ENCODE assay signal across 9 mouse cellular contexts in the genomic region with DNA sequence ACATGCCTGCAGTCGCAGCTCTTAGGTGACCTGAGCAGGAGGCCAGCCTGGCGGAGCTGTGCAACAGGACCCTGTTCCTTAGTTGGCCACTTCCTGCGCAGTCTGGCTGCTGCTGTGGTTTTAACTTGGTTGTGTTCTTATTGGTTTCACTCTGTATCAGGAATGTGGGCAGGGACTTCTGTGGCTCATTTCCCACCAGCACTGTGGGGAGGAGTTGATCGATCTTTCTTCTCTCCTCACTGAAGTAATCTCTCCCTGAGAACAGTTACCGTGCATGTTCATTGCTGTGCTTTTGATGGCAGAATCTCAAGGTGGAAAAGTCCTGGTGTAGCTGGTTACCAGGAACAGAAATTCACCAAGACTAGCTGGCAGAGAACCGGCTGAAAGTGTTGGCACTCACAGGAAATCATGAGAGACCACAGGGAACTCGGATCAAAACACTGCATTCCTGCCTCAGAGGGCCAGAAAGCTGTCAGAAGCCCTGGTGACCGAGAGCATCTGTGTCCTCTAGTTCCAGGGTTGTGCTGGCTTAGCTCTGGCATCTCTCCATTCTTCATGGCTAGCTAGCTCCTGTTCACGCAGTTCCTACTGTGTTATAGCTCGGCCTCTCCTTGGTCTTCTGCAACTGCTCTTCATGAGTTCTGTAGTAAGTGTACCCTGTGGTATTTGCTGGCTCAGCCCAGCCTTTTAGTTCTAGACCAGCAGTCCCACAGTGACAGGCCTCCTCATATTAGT.
DNase-seq lines count a peak whose midpoint lies in the region; ATAC-seq and TF ChIP-seq lines count a peak whose summit lies in the region.
"Had no signal": no experiment of that assay in that cellular context is flagged by ENCODE, and none has a peak within 500 bp of the region (broad histone marks: within the 10 kb centered on the region; RNA-seq: fewer than 3 reads in every experiment).

No protein-coding gene starts in this region.

- no peak for DNase-seq in hindbrain, embryonic 14.5 days (ENCODE audit: low spot score)
- no peak for DNase-seq in hindbrain, embryonic 10.5 days (ENCODE audit: low spot score)
- DNase-seq in R1 (ENCODE audit: low read depth, low spot score), result peak; percentile 38
- peak; percentile 60 for DNase-seq in heart, postnatal 4 days
- peak; percentile 42 for DNase-seq in ovary, postnatal 36 days (ENCODE audit: low spot score)
- DNase-seq in layer of hippocampus, adult 9-10 months (ENCODE audit: low spot score), result no peak

- TF ChIP-seq CTCF in cortical plate, adult 2 months (IDR thresholded peaks at IDR 0.05; ENCODE audit: extremely low read depth, insufficient read depth, low read length), result no peak

- 0 out of 2 replicates have a peak, but pooled peaks cover 3% of the 10 kb centered on the region for H3K4me1 ChIP-seq in hindbrain, embryonic 14.5 days (replicated peaks; ENCODE audit: control insufficient read depth, insufficient read depth, low read length)
- H3K4me1 ChIP-seq in hindbrain, embryonic 10.5 days (replicated peaks), result no peaks in the 10 kb centered on the region
- peaks cover 15% of the 10 kb centered on the region; the same call in 1 of the 2 replicates for H3K4me1 ChIP-seq in cortical plate, adult 2 months (ENCODE audit: control insufficient read depth, insufficient read depth, low read length)
- peaks cover 17% of the 10 kb centered on the region; the same call in 1 of the 2 replicates for H3K4me1 ChIP-seq in limb, embryonic 15.5 days

- ATAC-seq in hindbrain, embryonic 14.5 days (ENCODE audit: low FRiP score), result peak; percentile 52; the same call in 1 of the 2 replicates
- peak; percentile 45; the same call in 1 of the 2 replicates for ATAC-seq in limb, embryonic 15.5 days (ENCODE audit: insufficient number of reproducible peaks, low FRiP score, low TSS enrichment, low read depth)

- H3K27ac ChIP-seq in hindbrain, embryonic 14.5 days, result no peak overlapping the region
- H3K27ac ChIP-seq in hindbrain, embryonic 10.5 days, result no peak overlapping the region
- peak overlapping the region; percentile 18; the same call in 1 of the 2 replicates for H3K27ac ChIP-seq in cortical plate, adult 2 months (ENCODE audit: insufficient read depth, low read length)
- peak overlapping the region; percentile 76 for H3K27ac ChIP-seq in limb, embryonic 15.5 days
- H3K27ac ChIP-seq: liver, embryonic 15.5 days had no signal

- H3K36me3 ChIP-seq in hindbrain, embryonic 14.5 days (replicated peaks; ENCODE audit: control insufficient read depth, insufficient read depth), result no peaks in the 10 kb centered on the region
- H3K36me3 ChIP-seq in hindbrain, embryonic 10.5 days, result no peaks in the 10 kb centered on the region
- H3K36me3 ChIP-seq in limb, embryonic 15.5 days, result no peaks in the 10 kb centered on the region
- H3K36me3 ChIP-seq: liver, embryonic 15.5 days had no signal

- no peaks in the 10 kb centered on the region for H3K9me3 ChIP-seq in hindbrain, embryonic 14.5 days (ENCODE audit: control insufficient read depth, low read length)
- H3K9me3 ChIP-seq in hindbrain, embryonic 10.5 days, result no peaks in the 10 kb centered on the region
- no peaks in the 10 kb centered on the region for H3K9me3 ChIP-seq in limb, embryonic 15.5 days
- H3K9me3 ChIP-seq: liver, embryonic 15.5 days had no signal

- 77% methylated on average over 10 of the region's 10 CpGs for WGBS in hindbrain, embryonic 14.5 days
- WGBS in hindbrain, embryonic 10.5 days, result 80% methylated on average over 10 of the region's 10 CpGs
- WGBS in limb, embryonic 15.5 days, result 28% methylated on average over 10 of the region's 10 CpGs

- no peak for TF ChIP-seq POLR2A in cortical plate, adult 2 months (IDR thresholded peaks at IDR 0.05; ENCODE audit: extremely low read depth, insufficient read depth, low read length)

- H3K4me3 ChIP-seq in hindbrain, embryonic 14.5 days (replicated peaks; ENCODE audit: low read length), result no peak overlapping the region
- no peak overlapping the region for H3K4me3 ChIP-seq in hindbrain, embryonic 10.5 days
- no peak overlapping the region for H3K4me3 ChIP-seq in cortical plate, adult 2 months (ENCODE audit: insufficient read depth, low read length)
- H3K4me3 ChIP-seq in limb, embryonic 15.5 days, result 0 out of 2 replicates have a peak overlapping the region, but pooled peaks have one; percentile 3
- H3K4me3 ChIP-seq: liver, embryonic 15.5 days had no signal

- H3K27me3 ChIP-seq in hindbrain, embryonic 14.5 days (ENCODE audit: control insufficient read depth, insufficient read depth, low read length), result no peaks in the 10 kb centered on the region
- no peaks in the 10 kb centered on the region for H3K27me3 ChIP-seq in hindbrain, embryonic 10.5 days (ENCODE audit: insufficient read depth, poor library complexity, severe bottlenecking)
- no peaks in the 10 kb centered on the region for H3K27me3 ChIP-seq in limb, embryonic 15.5 days
- H3K27me3 ChIP-seq: liver, embryonic 15.5 days had no signal

- no peak overlapping the region for H3K4me2 ChIP-seq in hindbrain, embryonic 14.5 days (replicated peaks)
- peak overlapping the region; percentile 25 for H3K4me2 ChIP-seq in limb, embryonic 15.5 days
- H3K4me2 ChIP-seq: liver, embryonic 15.5 days had no signal

- H3K9ac ChIP-seq in hindbrain, embryonic 14.5 days, result no peak overlapping the region
- H3K9ac ChIP-seq in limb, embryonic 15.5 days, result no peak overlapping the region
- H3K9ac ChIP-seq: liver, embryonic 15.5 days had no signal

Comparison
In these comparisons a context has a peak if more than half of its experiments do, and no peak if none do; other contexts are left out.
1. DNase-seq: peak in R1 (single experiment), heart, postnatal 4 days (single experiment) and ovary, postnatal 36 days (single experiment); none in hindbrain, embryonic 14.5 days (single experiment), hindbrain, embryonic 10.5 days (single experiment) and layer of hippocampus, adult 9-10 months (single experiment).
2. H3K27ac ChIP-seq: peak in cortical plate, adult 2 months (single experiment) and limb, embryonic 15.5 days (single experiment); none in hindbrain, embryonic 14.5 days (single experiment) and hindbrain, embryonic 10.5 days (single experiment).